Mouse (Mus musculus): Measurements from ENCODE around the gene Apoc4.

Gene Apoc4

GRCm38 (mm10) chr7:19633855-19634254, 47.4 kb downstream of the Apoc4 start:
- in situ Hi-C loops (cut with MboI; ENCODE audit: low sequenced_read_pairs): no loop called here

- in situ Hi-C loops (cut with MboI; ENCODE audit: low sequenced_read_pairs): no loop called here
These were observed 48.1 kb downstream of the Apoc4 start for GRCm38 (mm10) chr7:19633197-19633596.

GRCm38 (mm10) chr7:19632720-19633119, 48.6 kb downstream of the Apoc4 start:
- in situ Hi-C loops (cut with MboI; ENCODE audit: low sequenced_read_pairs): no loop called here

- in situ Hi-C loops (cut with MboI; ENCODE audit: low sequenced_read_pairs): no loop called here
These were observed 49.0 kb downstream of the Apoc4 start for GRCm38 (mm10) chr7:19632275-19632674.

- in situ Hi-C loops (cut with MboI; ENCODE audit: low sequenced_read_pairs): no loop called here
These were observed 51.9 kb downstream of the Apoc4 start, which contains the start of gene Relb for GRCm38 (mm10) chr7:19629361-19629734. Gene Relb, minus strand, starts transcription at chr7:19629438.

GRCm38 (mm10) chr7:19628536-19629360, 52.5 kb downstream of the Apoc4 start:
- in situ Hi-C loops (cut with MboI; ENCODE audit: low sequenced_read_pairs): no loop called here

GRCm38 (mm10) chr7:19628192-19628535, 53.1 kb downstream of the Apoc4 start:
- in situ Hi-C loops (cut with MboI; ENCODE audit: low sequenced_read_pairs): no loop called here

Measured in CH12F3 (cell line).